Mouse (Mus musculus): ENCODE results near the gene Slc22a13.

DNA sequence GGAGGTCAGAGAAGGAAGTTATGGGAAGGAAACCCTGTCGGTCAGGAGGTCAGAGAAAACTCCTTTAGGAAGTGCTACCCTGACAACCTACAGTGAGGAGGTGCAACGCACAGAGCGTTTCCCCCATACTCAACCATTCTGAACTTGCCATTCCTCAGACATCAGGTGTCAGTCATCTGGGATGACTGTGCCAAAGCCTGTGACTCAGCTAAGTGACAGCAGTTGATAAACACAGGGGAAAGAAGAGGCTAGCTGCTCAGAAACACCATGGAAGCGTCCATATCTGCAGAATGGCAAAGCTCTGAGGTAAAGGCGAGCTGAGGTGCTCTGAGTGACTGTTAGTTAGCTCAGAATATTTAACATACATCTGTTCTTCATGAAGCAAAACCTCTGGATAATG, 49.2 kb upstream of the Slc22a13 start:
- TF ChIP-seq CTCF (IDR thresholded peaks at IDR 0.05; ENCODE audit: low read depth, low read length) (no peak), POLR2A (IDR thresholded peaks at IDR 0.05; ENCODE audit: extremely low read depth, insufficient read depth, low read length) (no peak)
